Mouse (Mus musculus): ENCODE measurements at regions not wholly inside any gene's neighbourhood (a gene's known extent, or its start where the extent isn't known, plus 50 kb on each side); places are given as distances from the start of the nearest gene placed in this dataset.

DNA sequence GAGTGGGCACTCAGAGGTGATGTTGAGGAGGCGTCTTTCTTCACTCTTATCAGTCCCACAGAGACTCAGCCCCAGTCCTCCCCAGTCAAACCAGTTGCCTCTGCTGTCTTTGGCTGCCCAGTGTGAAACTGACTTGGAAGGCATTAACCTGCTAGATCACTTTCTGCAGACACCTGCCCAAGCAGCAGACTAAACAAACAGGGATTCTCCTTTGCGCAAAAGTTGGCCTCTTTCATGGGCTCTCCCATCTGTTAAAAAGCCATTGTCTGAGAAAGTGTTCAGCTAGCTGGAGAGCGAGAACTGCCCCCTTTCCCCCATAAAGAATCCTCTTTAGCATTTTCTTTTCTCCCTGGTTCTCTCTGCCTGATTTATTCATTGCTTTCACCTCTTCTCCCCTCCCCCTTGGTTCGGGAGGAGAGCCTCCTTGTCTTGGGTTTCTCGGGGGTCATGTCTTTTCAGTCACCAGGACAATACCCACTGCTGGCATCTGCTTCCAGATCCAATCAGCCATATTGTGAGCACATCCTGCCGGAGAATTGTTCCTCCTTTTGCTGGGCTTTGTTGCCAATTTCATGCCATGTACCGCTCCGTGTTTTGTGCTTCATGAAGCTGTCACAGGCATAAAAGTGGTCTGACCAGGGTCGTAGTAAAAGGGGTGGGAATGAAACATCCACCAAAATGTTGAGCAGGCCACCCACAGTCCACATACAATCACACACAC is 143.7 kb downstream of the Nkx6-1 start:
- TF ChIP-seq POLR2A (IDR thresholded peaks at IDR 0.05; ENCODE audit: extremely low read depth, insufficient read depth, low read length): no peak
- TF ChIP-seq CTCF (IDR thresholded peaks at IDR 0.05; ENCODE audit: extremely low read depth, insufficient read depth, low read length): no peak
